Mouse (Mus musculus) gastrocnemius, postnatal 14 days (tissue): ENCODE results near the gene Pou5f1. TPM values are rescaled to one million over a fixed set of nuclear protein-coding genes. Genes with fewer than 3 reads are reported as not detected.
A peak's percentile ranks its signal among the peaks of the same experiment; 100 is the strongest.
"Not testable (repeated sequence)": the region's sequence is repeated elsewhere in the genome, so short reads cannot be mapped to it uniquely, and the experiment has no call there.

ENCODE experiments used
- DNase-seq: peaks from one replicate; pipeline ENCODE4 v3.0.0; 2021; ENCODE audit warnings: mixed read lengths
- intact Hi-C: fragments of 180-260 bp; cut with DNase I; formaldehyde crosslinking; loops from one replicate; pipeline ENCODE4 v1.15.1; 2025; ENCODE audit warnings: low total_unique reads
- long read RNA-seq, 2 experiments: library from polyadenylated mRNA; stranded (forward); transcript quantifications; one replicate each; pipeline ENCODE4 v2.0.0; 2021
- total RNA-seq, 2 experiments: library from RNA; stranded (reverse); gene quantifications; 2 replicates each; pipeline ENCODE4 v1.2.3; 2021

Pou5f1 gene
- total RNA-seq: not detected
- long read RNA-seq, experiment 1: 0 reads
- long read RNA-seq, experiment 2: 0 reads

DNA sequence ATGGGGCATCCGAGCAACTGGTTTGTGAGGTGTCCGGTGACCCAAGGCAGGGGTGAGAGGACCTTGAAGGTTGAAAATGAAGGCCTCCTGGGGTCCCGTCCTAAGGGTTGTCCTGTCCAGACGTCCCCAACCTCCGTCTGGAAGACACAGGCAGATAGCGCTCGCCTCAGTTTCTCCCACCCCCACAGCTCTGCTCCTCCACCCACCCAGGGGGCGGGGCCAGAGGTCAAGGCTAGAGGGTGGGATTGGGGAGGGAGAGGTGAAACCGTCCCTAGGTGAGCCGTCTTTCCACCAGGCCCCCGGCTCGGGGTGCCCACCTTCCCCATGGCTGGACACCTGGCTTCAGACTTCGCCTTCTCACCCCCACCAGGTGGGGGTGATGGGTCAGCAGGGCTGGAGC, at the start of gene Pou5f1:
Pou5f1 (plus strand) TSS at position 243 of the 400 bp plus-strand sequence.
- no peak for DNase-seq
- intact Hi-C loops: no loop called here

DNA sequence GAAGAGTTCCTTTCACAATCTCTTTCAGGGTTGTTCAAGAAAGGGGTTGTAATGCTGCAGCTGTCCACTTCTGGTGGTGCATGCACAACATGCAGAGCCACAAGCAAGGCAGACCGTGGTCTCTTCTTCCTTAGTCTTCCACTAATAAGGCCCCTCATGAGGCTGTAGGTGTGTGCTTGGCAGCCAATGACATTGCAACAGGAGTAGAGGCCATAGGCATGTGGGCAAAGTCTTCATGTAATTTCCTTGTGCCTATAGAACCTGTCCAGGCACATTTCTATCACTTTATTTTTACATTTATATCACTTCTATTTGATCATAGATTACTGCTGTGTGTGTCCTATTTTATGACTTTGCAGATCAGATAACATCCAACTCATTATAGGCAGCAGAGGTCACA, 47.6 kb upstream of the Pou5f1 start:
- intact Hi-C loops, DNase-seq: not testable (repeated sequence)

DNA sequence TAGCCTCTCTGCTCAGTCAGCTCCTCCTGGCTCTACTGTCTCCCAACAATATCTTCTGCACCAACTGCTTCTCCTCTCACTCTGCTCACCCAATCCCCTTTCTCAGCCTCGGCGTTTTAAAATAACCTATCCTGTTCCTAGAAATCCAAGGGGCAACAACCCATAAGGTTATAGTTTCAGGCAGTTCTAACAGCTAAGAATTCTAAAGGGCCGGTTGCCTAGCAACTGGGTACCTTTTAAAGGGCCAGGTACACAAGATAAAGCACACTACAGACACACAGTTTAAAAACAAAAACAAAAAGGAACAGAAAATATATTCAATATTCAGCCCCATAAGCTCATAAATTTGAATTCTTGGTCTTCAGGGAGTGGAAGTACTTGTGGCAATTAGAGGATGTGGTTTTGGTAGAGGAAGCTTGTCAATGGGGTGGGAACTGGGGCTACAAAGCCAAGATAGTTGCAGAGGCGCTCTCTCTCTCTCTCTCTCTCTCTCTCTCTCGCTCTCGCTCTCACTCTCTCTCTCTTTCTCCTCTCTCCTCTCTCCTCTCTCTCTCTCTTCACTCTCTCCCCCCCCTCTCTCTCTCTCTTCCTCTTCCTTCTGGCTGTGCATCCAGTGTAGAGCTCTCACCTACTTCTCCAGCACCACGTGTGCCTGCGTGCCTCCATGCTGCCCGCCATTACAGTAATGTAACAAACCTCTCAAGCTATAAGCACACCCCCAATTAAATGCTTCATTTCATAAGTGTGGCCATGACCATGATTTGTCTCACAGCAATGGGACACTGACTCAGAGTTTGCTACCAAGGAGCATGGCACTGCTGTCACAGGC, 45.1 kb upstream of the Pou5f1 start:
- DNase-seq, intact Hi-C loops: not testable (repeated sequence)

DNA sequence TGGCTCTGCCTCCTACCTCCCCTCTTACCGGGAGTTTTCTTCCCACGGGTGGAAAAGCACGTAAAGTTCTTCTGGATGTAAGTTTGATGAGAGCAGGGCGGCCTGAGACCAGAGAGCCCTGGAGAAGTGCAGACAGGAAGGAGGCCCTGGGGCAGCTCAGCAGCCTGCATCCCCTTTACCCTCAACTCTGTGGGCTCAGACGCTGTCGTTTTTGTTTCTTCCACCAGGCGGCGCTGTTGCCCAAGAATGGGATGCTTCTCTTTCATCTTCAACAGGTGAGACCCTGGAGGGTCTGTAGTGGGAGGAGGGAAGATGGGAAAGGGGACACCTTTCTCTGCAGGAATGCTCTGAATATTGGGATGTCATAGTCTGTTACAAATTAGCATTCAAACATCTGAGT, 40.2 kb upstream of the Pou5f1 start:
- intact Hi-C loops, DNase-seq: not testable (repeated sequence)

DNA sequence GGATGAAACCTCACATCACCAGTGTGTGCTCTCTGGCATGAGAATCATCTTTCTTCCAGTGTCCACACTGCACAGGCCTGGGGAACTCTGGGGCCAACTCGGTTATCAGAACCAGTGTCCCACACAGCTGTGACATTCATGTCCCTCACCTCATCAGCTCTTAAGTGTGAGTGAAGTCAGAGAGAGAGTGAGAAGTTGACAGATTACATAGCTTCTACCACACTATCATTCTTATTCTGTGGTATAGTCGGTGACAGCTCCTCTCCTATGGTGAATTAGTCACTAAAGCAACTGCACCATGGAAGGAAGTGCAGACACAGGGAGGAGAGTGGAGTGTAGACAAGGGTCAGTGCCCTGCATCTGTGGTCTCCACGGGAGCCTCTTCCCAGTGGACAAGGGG, 36.9 kb upstream of the Pou5f1 start:
- intact Hi-C loops, DNase-seq: not testable (repeated sequence)

DNA sequence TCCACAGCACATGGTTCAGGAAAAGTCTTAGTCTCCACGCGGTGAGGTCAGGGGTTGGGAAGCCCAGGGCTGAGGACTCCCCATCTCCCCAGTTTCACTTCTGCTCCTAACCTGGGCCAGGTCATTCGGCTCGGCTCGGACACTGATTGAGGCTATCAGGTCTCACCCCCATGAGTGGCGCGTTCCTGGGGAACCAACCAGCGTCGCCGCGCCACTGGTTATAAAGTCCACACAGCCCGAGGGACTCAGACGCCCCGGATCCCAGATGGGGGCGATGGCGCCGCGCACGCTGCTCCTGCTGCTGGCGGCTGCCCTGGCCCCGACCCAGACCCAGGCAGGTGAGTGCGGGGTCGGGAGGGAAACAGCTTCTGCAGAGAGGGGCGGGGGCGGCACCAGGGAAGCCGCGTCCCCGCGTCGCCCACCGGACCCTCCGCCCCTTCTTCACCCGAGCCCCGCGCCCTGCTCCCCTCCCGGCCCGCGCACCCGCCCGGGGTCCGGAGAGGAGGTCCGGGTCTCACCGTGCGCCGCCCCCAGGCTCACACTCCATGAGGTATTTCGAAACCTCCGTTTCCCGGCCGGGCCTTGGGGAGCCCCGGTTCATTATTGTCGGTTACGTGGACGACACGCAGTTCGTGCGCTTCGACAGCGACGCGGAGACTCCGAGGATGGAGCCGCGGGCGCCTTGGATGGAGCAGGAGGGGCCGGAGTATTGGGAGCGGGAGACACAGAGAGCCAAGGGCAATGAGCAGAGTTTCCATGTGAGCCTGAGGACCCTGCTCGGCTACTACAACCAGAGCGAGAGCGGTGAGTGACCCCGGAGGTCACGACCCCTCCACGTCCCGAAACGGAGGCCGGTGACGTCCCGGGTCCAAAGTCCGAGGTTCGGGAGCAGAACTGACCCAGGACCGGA, 35.7 kb upstream of the Pou5f1 start, which contains the start of gene H2-Q10:
H2-Q10 (plus strand) TSS at position 248 of the 910 bp plus-strand sequence.
- DNase-seq: no peak
- intact Hi-C loops: no loop called here

DNA sequence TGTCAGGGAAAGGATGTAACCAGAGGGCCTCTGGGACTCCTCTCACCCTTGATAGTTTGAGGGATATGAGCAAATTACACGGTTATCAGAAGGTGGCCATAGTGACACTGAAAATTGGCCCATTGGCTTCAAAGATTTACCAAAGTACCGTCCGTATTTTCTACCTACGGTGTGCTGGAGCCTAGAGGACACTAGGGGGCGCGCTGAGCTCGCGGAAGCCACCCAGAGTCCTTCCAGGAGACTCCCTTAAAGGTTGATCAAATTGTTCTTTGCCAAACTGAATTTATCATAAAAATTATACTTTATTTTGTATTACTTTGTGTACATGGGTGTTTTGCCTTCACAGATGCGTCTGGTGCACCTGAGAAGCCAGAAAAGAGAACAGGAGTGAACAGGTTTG, 21.8 kb upstream of the Pou5f1 start:
- intact Hi-C loops: no loop called here
- peak; percentile 40 for DNase-seq

DNA sequence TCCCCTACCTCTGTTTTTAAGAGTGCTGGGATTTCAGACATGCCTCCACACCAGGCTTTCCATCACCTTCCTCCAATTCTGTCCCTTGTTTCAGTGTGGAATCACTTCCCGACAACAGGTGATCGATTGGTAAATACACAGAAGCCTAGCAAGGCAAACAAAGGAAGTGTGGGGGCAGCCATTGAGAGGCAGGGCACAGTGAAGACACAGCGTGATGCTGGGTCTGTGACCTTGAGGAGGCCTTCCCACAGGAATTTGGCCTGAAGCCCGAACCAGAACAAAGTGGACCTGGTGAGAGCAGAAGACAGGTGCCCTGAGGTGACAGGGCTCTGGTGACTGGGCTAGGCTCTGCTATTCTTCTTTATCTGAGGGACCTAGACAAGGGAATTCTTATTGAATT, 20.1 kb upstream of the Pou5f1 start:
- DNase-seq: no peak
- intact Hi-C loops: no loop called here

DNA sequence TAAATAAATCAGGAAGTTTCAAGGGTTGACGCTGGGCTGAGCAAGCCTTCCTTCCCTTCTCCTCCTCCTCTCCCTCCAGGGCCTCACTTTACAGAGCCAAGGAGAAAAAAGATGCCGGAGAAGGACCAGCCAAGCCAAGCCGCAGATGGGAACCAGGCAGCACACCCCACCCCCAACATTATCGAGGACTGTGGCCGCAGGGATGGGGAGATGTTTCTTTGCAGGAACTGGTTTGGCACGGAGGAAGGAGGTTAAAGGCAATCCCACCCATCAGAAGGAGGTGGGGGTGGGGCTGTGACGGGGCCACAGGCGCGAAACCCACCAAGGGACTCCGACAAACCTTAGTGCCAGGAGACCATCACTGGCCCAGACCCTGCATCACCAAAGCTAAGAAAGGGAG, 19.1 kb upstream of the Pou5f1 start:
- DNase-seq: no peak
- intact Hi-C loops: no loop called here

DNA sequence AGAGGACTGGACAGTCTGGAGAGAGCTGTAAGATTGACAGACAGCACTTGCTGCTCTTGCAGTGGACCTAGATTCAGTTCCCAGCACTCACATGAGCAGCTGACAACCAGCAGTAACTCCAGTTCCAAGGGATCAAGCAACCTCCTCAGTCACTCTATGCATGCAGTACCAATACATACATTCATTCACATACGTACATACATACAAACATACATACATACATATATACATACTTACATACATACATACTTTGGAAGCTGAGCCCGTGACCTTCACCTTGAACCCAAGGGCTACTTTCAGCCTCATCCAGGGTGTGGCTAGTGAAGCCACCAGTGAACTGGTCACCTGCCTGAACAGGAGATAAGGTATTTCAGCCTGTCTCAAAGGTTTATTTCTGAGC, 17.8 kb upstream of the Pou5f1 start:
- intact Hi-C loops: no loop called here
- DNase-seq: no peak

DNA sequence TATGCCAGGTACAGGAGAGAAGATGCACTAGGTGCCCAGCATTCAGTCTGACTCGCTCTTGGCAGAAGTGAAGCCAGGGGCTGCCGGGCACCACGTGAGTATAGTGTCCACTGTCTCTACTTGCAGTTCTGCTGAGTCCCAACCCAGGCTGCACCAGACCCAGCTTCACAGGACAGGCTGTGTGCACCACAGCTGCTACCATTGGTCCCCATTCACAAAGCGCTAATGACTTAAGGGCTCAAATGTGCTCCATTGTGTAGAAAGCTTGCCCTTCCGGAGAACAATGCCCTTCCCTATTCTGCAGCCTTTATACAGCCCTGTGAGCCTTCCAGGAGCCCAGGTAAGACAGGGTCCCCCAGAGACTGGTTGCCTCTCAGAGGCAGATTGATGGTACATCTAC, 15.5 kb upstream of the Pou5f1 start:
- no peak for DNase-seq
- intact Hi-C loops: no loop called here

DNA sequence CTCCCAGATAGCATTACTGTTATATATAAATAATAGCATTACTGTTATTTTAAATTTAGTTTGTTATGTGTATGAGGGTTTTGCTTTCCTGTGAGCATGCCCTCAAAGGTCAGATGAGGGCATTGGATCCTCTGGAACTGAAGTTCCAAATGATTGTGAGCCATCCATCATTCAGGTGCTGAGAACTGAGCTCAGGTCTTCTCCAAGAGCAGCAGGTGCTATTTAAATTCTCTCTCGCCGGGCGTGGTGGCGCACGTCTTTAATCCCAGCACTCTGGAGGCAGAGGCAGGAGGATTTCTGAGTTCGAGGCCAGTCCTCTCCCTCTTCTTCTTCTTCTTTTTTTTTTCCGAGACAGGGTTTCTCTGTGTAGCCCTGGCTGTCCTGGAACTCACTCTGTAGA, 8.7 kb upstream of the Pou5f1 start:
- no peak for DNase-seq
- intact Hi-C loops: no loop called here

DNA sequence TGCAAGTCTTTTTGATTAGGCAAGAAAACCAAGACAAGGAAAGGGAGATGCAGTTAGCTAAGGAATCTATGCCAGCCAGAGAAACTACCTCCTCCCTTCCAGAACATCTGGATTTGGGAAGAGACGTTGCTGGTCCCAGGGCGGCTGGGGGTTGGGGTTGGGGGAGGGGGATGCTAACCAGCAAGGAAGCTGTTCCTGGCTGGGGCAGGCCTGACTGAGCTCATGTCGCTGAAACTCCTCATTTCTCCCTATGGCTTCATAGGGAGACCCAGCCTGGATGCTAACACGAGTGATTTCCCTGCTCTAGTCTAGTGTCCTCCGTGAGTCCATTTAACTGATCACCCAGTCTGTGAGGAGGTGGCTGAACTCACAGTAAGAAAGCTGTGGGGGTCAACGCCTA, 3.6 kb upstream of the Pou5f1 start:
- intact Hi-C loops: no loop called here
- DNase-seq: no peak

DNA sequence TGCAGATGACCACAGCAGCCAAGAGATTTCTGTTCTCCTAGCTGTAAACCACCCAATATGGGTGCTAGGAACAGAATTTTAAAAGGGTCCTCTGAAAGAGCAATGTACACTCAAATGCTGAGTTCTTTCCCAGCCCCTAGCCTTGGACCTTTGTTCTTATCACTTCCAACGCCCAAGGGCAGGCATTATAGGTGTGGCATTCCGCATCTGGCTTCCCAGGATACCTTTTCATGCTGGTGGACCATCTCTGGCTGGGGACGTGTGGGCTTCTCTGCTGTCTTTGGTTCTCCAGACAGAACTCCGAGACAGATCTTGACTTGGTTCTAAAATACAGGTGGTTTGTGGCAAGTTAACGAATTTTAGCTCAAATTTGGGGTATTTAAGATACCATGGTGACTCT, 3.1 kb upstream of the Pou5f1 start:
- intact Hi-C loops: no loop called here

DNA sequence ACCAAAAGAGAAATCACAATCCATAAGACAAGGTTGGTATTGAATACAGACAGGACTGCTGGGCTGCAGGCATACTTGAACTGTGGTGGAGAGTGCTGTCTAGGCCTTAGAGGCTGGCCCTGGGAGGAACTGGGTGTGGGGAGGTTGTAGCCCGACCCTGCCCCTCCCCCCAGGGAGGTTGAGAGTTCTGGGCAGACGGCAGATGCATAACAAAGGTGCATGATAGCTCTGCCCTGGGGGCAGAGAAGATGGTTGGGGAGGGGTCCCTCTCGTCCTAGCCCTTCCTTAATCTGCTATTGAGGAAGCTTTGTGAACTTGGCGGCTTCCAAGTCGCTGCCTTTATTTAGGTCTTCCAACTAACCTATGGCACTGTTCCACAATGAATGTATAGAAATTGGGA, 2.0 kb upstream of the Pou5f1 start:
- DNase-seq: no peak
- intact Hi-C loops: no loop called here

More for the DNA sequence above, 3.1 kb upstream of the Pou5f1 start:
- no peak for DNase-seq

DNA sequence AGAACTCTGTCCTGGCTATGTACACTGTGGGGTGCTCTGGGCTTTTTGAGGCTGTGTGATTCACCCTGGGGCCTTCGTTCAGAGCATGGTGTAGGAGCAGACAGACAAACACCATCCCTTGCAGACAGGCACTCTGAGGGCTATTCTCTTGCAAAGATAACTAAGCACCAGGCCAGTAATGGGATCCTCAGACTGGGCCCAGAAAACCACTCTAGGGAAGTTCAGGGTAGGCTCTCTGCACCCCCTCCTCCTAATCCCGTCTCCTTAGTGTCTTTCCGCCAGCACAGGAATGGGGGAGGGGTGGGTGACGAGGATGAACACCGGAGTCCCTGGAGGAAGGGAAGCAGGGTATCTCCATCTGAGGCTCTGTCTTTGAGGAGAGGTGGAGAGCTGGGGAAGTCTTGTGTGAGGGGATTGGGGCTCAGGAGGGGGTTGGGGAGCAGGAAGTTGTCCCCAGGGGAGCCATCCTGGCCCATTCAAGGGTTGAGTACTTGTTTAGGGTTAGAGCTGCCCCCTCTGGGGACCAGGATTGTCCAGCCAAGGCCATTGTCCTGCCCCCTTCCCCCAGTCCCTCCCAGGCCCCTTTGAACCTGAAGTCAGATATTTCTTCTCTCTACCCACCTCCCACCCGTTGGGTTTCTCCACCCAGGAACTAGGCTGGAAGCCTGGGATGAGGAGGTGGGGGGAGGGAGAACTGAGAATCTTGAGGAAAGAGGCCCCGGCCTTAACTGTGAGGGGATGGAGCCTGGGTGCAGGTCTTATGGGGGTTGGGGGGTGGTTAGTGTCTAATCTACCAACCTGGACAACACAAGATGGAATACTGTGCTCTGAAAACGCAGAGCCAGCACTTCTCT, 963 bp upstream of the Pou5f1 start:
- intact Hi-C loops: no loop called here
- no peak for DNase-seq

DNA sequence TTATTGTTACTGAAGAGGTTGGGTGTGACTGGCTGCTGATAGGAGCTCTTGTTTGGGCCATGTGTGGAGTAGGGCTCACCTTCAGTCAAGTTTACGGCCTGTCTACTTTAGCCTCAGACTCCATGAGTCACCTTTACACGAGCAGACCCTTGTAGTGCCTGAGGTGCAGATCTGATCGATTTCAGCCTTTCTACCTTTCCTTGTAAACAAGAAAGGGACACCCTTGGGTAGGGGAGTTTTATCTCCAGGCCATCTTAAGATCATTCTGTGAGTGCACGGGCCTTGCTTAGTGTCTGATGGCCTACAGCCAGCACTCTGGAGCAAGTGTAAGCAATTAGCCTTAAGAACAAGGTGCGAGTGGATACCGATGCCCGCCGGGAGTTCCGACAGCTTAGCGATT, 1.1 kb downstream of the Pou5f1 start:
- intact Hi-C loops: no loop called here
- DNase-seq: no peak

DNA sequence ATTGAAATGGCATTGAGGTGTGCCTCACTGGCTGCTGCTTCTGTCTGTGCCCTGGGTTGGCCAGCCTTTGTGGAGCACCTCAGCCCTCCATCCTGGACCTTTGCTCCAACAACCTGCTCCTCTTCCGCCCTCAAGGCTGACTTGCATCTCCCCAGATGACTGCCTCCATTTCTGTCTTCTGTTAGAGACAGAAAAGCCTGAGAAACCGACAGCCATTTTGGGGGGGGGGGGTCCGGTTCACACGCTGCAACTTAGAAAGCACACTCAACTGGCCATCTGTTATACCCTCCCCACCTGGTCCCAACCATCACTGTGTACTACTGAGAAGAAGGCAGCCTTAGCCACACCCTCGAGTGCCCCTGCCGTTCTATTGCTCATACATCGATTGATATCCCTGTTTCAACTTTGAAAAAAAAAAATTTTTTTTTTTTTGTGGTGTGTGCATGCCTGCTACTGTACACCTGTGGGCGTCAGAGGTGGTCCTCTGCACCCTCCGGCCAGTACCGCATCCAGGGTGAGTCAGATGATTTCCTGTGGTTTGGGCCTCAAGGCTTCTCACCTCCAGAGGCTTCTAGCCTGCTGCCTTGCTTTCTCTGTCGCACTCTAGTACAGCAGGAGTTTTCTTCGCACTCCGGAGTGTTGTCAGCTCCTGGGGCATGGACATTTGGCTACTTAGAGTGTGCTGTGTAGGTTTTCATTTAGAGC, 1.9 kb downstream of the Pou5f1 start:
- intact Hi-C loops: no loop called here
- no peak for DNase-seq

DNA sequence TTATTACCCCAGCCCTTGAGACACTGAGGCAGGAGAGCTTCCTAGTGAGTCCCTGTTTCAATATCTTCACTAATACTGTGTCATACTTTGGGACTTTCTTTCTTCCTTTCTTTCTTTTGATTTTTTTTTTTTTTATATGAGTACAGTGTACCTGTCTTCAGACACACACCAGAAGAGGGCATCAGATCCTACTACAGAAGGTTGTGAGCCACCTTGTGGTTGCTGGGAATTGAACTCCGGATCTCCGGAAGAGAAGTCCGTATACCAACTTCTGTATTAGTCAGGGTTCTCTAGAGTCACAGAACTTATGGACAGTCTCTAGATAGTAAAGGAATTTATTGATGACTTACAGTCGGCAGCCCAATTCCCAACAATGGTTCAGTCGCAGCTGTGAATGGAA, 2.5 kb downstream of the Pou5f1 start:
- intact Hi-C loops, DNase-seq: not testable (repeated sequence)
